Mouse (Mus musculus) G1E-ER4 (cell line): ENCODE results near the gene Nectin2. TPM values are rescaled to one million over a fixed set of nuclear protein-coding genes. Genes with fewer than 3 reads are reported as not detected.

Experiments used
- GATA1 ChIP-seq: IDR thresholded peaks from one replicate; pipeline ENCODE4 v1.8.0; 2012; ENCODE audit warnings: low read length, inconsistent platforms
- polyA plus RNA-seq: library from polyadenylated mRNA; stranded (reverse); fragments of >175 nt; gene quantifications from 2 replicates; pipeline ENCODE4 v1.2.3, GENCODE M21; 2012

Gene Nectin2
- polyA plus RNA-seq, 1 experiment: 58.6 TPM

- no peak for TF ChIP-seq GATA1
These were observed 58.8 kb downstream of the Nectin2 start for GRCm38 (mm10) chr7:19691434-19691833.

DNA sequence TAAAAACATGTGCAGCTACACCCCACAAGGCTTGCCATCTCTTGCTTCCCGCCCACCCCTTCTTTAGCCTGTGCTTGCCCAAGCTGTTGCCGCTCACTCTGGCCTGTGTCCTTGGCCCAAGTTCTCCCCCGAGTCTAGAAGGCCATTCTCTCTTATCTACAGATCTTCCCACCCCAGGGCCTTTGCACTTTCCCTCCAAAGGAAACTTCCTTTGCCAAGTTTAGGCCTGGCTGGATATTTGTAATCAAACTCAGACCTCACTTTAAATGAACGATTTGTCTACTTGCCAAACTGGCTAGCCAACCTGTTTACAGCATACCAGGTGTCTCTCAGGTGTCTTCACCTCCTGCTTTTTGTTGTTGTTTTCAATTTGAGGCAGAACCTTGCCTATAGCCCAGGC, 59.4 kb downstream of the Nectin2 start:
- TF ChIP-seq GATA1: no peak

DNA sequence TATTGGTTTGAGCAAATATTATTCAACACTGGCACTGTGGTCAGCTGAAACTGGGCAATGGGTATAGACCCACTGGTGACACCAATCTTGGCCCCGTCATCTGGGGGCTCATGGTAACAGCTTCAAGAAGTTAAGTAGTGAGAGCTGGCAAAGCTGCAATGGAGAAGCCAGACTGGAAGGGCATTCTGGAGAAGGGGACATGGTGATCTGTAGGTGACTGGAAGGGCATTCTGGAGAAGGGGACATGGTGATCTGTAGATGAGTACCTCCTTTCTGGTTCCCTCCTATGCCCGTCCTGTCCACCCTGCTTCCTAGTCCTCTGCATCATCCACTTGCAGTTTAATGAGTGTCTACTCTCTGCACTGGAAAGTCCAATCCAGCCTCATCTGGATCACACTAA, 61.7 kb downstream of the Nectin2 start:
- TF ChIP-seq GATA1: no peak

DNA sequence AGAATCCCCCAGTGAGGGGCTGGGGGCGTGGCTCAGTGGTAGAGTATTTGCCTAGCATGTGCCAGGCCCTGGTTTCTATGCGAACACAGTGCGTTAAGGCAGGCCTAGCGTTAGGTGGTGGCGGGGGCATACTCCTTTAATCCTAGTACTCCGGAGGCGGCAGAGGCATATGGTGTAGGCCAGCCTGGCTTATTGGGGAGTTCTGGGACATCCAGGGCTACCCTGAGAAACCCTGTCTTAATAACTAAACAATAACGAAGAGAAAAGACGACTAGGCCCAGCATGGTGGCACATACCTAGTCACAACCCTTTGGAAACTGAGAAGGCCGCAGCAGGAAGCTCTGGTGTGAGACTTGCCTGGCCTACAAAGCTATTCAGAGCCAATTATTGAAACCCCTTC, 62.2 kb downstream of the Nectin2 start:
- no peak for TF ChIP-seq GATA1

- no peak for TF ChIP-seq GATA1
These were observed 63.8 kb downstream of the Nectin2 start for GRCm38 (mm10) chr7:19686521-19686920.

DNA sequence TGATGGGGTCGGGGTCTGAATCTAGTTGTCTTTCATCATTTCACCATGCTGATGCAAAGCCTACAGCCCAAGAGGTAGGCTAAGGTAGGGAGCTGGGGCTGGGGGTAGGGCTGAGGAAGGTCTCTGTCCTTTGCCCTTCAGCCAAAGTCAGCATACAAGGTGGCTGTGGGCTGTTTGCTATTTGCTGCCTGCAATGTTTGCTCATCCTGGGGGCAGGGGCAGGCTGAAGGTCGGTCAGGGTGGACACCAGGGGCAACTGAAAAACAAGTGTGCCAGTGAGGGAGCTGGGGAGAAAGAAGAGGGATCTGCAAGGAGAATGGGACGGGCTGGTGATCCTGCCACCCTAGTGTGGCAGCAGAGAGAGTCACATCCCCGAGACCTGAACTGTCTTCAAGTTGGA, 64.9 kb downstream of the Nectin2 start:
- TF ChIP-seq GATA1: no peak

DNA sequence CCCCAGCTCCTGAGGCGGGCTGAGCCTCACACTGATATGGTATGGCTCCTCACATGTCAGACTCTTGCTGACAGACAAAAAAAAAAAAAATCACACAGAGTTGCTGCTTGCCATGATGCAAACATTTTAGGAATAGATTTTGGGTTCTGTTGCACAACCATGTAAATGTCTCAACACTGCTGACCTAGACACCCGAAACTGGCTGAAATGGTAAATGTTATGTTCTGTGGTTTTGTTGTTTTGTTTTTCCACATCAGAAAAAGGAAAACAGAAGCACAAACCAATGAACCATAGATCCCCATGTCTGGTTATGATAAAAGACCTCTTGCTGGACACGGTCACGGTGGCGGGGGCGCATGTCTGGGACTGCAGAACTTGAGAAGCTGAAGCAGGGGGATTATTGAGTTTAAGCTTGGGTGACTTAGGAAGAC, 66.5 kb downstream of the Nectin2 start:
- no peak for TF ChIP-seq GATA1

DNA sequence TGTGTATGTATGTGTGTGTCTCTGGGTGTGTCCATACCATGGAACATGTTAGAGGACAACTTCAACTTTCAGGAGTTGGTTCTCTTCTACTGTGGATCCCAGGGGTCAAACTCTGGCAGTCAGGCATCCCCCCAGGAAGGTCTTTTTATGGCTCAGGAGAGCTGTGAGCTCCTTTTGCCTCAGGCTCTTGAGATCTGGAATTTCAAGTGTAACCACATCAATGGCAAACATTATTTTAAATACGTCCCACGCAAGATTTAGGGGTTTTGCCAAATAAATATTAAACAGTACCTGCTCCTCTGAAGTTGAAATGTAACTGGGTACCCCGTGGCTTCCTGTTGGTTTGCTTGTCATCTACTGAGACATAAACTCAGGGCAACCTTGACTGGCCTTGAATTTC, 67.3 kb downstream of the Nectin2 start:
- TF ChIP-seq GATA1: no peak

DNA sequence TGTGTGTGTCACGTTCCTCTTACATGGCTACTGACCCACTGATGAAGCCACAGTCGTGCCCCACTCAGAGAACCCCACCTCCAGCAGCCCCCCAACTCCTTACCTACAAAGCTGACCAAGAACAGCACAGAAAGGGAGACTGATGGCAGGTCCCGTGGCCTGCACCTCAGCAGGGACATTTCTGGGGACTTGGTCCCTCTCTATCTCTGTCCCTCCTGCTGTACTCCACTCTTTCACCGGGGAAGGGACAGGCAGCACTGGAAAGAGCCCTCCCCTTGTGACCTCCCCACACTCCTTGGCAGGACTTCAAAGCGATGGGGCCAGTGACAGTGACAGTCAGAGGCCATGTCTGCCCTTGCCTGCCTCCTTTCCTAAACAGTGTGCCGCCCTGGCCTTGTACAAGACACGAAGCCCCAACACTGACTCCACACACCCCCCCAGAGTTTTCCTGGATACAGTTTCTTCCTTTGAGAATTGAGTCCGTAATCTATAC, 69.0 kb downstream of the Nectin2 start, which contains the start of the genes Gm44805 and Apoc4:
TSS of gene Gm44805 (minus strand) at position 222 of the 493 bp plus-strand sequence.
TSS of gene Apoc4 (minus strand) at position 278 of the 493 bp plus-strand sequence.
- no peak for TF ChIP-seq GATA1

- no peak for TF ChIP-seq GATA1
These were observed 69.6 kb downstream of the Nectin2 start for GRCm38 (mm10) chr7:19680702-19681101.

DNA sequence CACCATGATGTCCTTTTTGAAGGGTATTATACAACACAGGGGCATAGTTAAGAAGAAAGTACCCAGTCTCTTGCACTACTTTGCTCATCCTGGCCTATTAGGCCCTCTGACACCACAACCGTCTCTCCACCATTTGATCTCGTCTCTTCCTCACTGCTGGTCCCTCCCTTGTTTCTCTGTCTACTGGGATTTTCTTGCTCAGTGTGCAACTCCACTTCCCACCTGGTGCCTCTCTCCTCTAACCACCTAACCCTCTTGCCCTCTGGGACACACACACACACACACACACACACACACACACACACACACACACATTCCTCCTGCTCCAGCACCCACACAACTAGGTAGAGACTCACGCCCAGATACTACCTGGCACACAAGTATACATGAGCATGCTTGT, 71.4 kb downstream of the Nectin2 start:
- TF ChIP-seq GATA1: no peak

DNA sequence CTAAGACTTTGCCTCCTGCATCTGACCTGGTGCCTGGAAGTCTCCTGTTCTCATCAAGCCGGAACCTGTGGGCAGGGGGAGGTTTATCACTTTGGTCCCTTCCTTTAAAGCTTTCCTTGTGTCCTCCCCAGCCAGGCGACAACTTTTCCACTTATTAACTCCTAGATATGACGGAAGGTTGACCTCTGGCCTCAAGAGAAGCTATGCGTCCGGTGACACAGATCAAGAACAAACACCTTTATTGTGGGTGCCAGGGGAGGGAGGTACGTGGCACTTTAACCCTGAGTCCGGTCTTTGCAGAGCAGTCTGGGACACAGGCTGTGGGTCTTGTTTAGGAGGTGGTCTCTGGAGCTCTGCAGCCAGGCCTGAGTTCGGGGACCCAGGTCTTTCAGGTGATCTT, 72.4 kb downstream of the Nectin2 start, which contains the start of gene Apoc2:
TSS of gene Apoc2 (minus strand) at position 70 of the 400 bp plus-strand sequence.
- no peak for TF ChIP-seq GATA1

GRCm38 (mm10) chr7:19676662-19677061, 73.6 kb downstream of the Nectin2 start:
- no peak for TF ChIP-seq GATA1

GRCm38 (mm10) chr7:19675824-19676223, 74.5 kb downstream of the Nectin2 start:
- TF ChIP-seq GATA1: no peak

DNA sequence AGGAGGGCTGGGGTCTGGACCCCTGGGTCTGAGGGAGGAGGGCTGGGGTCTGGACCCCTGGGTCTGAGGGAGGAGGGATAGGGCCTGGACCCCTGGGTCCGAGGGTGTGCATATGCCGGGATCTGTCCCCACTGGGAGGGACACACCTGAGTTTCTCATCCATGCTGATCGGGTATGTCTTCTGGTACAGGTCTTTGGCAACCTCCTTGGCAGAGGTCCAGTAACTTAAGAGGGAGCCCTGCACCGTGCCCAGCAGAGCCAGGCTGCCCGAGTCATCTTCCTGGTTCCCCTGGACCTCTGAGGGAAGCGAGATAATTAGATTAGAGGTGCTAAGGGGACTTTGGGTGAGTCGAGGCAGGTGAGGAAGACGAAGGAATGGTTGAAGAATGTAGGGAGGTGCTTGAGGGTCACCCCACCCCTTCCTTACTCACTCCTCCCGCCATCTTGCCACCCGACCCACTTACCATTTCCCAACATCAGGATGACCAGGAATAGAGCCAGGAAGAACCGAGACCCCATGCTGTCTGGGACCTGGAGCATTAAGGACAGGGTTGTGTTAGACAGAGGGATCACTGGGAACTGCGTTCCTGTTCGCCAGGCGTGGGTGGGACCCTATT, 77.1 kb downstream of the Nectin2 start:
- TF ChIP-seq GATA1: no peak

- TF ChIP-seq GATA1: no peak
These were observed 78.8 kb downstream of the Nectin2 start for GRCm38 (mm10) chr7:19671511-19671910.
